Mouse (Mus musculus): Measurements from ENCODE around the gene Nr4a3. TPM values are rescaled to one million over a fixed set of nuclear protein-coding genes. Genes with fewer than 3 reads are reported as not detected.

Nr4a3 gene
- polyA plus RNA-seq (2015; fragmentation: Nextera tagmentation; extraction: Ambion mirVana): 1.0 TPM in 2 replicates

- peaks cover 47% of the 10 kb centered on the region for H3K4me1 ChIP-seq
- H3K9me3 ChIP-seq: no peaks in the 10 kb centered on the region
- H3K27ac ChIP-seq: peak within 1 kb of the TSS; percentile 77
- ATAC-seq (ENCODE audit: insufficient number of reproducible peaks, insufficient read depth, low FRiP score, low TSS enrichment, low read depth): peak; percentile 62
- under 1% methylated on average over 47 of the region's 54 CpGs for WGBS
- peak within 1 kb of the TSS; percentile 98 for H3K4me2 ChIP-seq
- no peaks in the 10 kb centered on the region for H3K36me3 ChIP-seq
- H3K9ac ChIP-seq: peak within 1 kb of the TSS; percentile 76
- H3K4me3 ChIP-seq: peak within 1 kb of the TSS; percentile 65
- H3K27me3 ChIP-seq: peaks cover 37% of the 10 kb centered on the region
Observed at GRCm38 (mm10) chr4:48044491-48045211, at the start of gene Nr4a3. TSS of gene Nr4a3 (plus strand) at chr4:48045153.

GRCm38 (mm10) chr4:48002969-48003368, 42.0 kb upstream of the Nr4a3 start:
- H3K4me3 ChIP-seq: no peak overlapping the region
- WGBS: 89% methylated on average over 4 of the region's 4 CpGs
- no peak for ATAC-seq (ENCODE audit: insufficient number of reproducible peaks, insufficient read depth, low FRiP score, low TSS enrichment, low read depth)
- H3K27me3 ChIP-seq: no peaks in the 10 kb centered on the region
- no peak overlapping the region for H3K4me2 ChIP-seq
- no peak overlapping the region for H3K27ac ChIP-seq
- no peaks in the 10 kb centered on the region for H3K9me3 ChIP-seq
- no peaks in the 10 kb centered on the region for H3K4me1 ChIP-seq
- no peaks in the 10 kb centered on the region for H3K36me3 ChIP-seq
- H3K9ac ChIP-seq: no peak overlapping the region

GRCm38 (mm10) chr4:48003456-48003855, 41.5 kb upstream of the Nr4a3 start:
- H3K9me3 ChIP-seq: no peaks in the 10 kb centered on the region
- H3K4me2 ChIP-seq: no peak overlapping the region
- H3K9ac ChIP-seq: no peak overlapping the region
- H3K4me3 ChIP-seq: no peak overlapping the region
- no peaks in the 10 kb centered on the region for H3K4me1 ChIP-seq
- 94% methylated on average over 3 of the region's 3 CpGs for WGBS
- no peaks in the 10 kb centered on the region for H3K36me3 ChIP-seq
- H3K27ac ChIP-seq: no peak overlapping the region
- no peak for ATAC-seq (ENCODE audit: insufficient number of reproducible peaks, insufficient read depth, low FRiP score, low TSS enrichment, low read depth)
- H3K27me3 ChIP-seq: no peaks in the 10 kb centered on the region

GRCm38 (mm10) chr4:48006355-48006754, 38.6 kb upstream of the Nr4a3 start:
- Histone ChIP-seq H3K36me3 (no peaks in the 10 kb centered on the region), H3K4me2 (no peak overlapping the region), H3K4me3 (no peak overlapping the region), H3K9me3 (no peaks in the 10 kb centered on the region), H3K9ac (no peak overlapping the region), H3K4me1 (no peaks in the 10 kb centered on the region), H3K27ac (no peak overlapping the region), H3K27me3 (no peaks in the 10 kb centered on the region)
- 87% methylated on average over 3 of the region's 3 CpGs for WGBS
- ATAC-seq (ENCODE audit: insufficient number of reproducible peaks, insufficient read depth, low FRiP score, low TSS enrichment, low read depth): no peak

GRCm38 (mm10) chr4:48012209-48012608, 32.7 kb upstream of the Nr4a3 start:
- ATAC-seq (ENCODE audit: insufficient number of reproducible peaks, insufficient read depth, low FRiP score, low TSS enrichment, low read depth): no peak
- no peaks in the 10 kb centered on the region for H3K9me3 ChIP-seq
- no peak overlapping the region for H3K4me2 ChIP-seq
- H3K4me3 ChIP-seq: no peak overlapping the region
- WGBS: 87% methylated on average over 3 of the region's 3 CpGs
- H3K9ac ChIP-seq: no peak overlapping the region
- H3K4me1 ChIP-seq: no peaks in the 10 kb centered on the region
- no peaks in the 10 kb centered on the region for H3K36me3 ChIP-seq
- no peaks in the 10 kb centered on the region for H3K27me3 ChIP-seq
- no peak overlapping the region for H3K27ac ChIP-seq

- Histone ChIP-seq H3K36me3 (0 out of 2 replicates have a peak, but pooled peaks cover 5% of the 10 kb centered on the region), H3K27ac (no peak overlapping the region), H3K4me3 (no peak overlapping the region), H3K27me3 (no peaks in the 10 kb centered on the region), H3K4me1 (peaks cover 4% of the 10 kb centered on the region; the same call in 1 of the 2 replicates), H3K9ac (no peak overlapping the region), H3K4me2 (no peak overlapping the region), H3K9me3 (no peaks in the 10 kb centered on the region)
- 60% methylated on average over 3 of the region's 3 CpGs for WGBS
- no peak for ATAC-seq (ENCODE audit: insufficient number of reproducible peaks, insufficient read depth, low FRiP score, low TSS enrichment, low read depth)
Observed at GRCm38 (mm10) chr4:48022966-48023365, 22.0 kb upstream of the Nr4a3 start.

- Histone ChIP-seq H3K27ac (no peak overlapping the region), H3K27me3 (no peaks in the 10 kb centered on the region), H3K9me3 (no peaks in the 10 kb centered on the region), H3K4me2 (no peak overlapping the region), H3K36me3 (0 out of 2 replicates have a peak, but pooled peaks cover 5% of the 10 kb centered on the region), H3K4me3 (no peak overlapping the region), H3K9ac (no peak overlapping the region), H3K4me1 (peaks cover 7% of the 10 kb centered on the region; the same call in 1 of the 2 replicates)
- no peak for ATAC-seq (ENCODE audit: insufficient number of reproducible peaks, insufficient read depth, low FRiP score, low TSS enrichment, low read depth)
- 53% methylated on average over 24 of the region's 24 CpGs for WGBS
Observed at GRCm38 (mm10) chr4:48029652-48030051, 15.3 kb upstream of the Nr4a3 start.

GRCm38 (mm10) chr4:48034287-48034686, 10.7 kb upstream of the Nr4a3 start:
- H3K4me3 ChIP-seq: no peak overlapping the region
- no peak overlapping the region for H3K4me2 ChIP-seq
- ATAC-seq (ENCODE audit: insufficient number of reproducible peaks, insufficient read depth, low FRiP score, low TSS enrichment, low read depth): no peak
- 66% methylated on average over 9 of the region's 9 CpGs for WGBS
- no peak overlapping the region for H3K9ac ChIP-seq
- no peaks in the 10 kb centered on the region for H3K9me3 ChIP-seq
- H3K36me3 ChIP-seq: no peaks in the 10 kb centered on the region
- no peak overlapping the region for H3K27ac ChIP-seq
- H3K27me3 ChIP-seq: no peaks in the 10 kb centered on the region
- H3K4me1 ChIP-seq: peaks cover 30% of the 10 kb centered on the region

GRCm38 (mm10) chr4:48037646-48038045, 7.3 kb upstream of the Nr4a3 start:
- Histone ChIP-seq H3K27ac (peak overlapping the region; percentile 85), H3K9me3 (no peaks in the 10 kb centered on the region), H3K36me3 (no peaks in the 10 kb centered on the region), H3K9ac (no peak overlapping the region), H3K4me2 (0 out of 2 replicates have a peak overlapping the region, but pooled peaks have one; percentile 9), H3K4me3 (no peak overlapping the region), H3K27me3 (no peaks in the 10 kb centered on the region), H3K4me1 (peaks cover 36% of the 10 kb centered on the region)
- WGBS: 17% methylated on average over 4 of the region's 4 CpGs
- ATAC-seq (ENCODE audit: insufficient number of reproducible peaks, insufficient read depth, low FRiP score, low TSS enrichment, low read depth): no peak

- WGBS: 84% methylated on average over 5 of the region's 5 CpGs
- Histone ChIP-seq H3K27ac (no peak overlapping the region), H3K9me3 (no peaks in the 10 kb centered on the region), H3K4me3 (no peak overlapping the region), H3K9ac (no peak overlapping the region), H3K36me3 (no peaks in the 10 kb centered on the region), H3K4me2 (no peak overlapping the region), H3K27me3 (no peaks in the 10 kb centered on the region), H3K4me1 (peaks cover 36% of the 10 kb centered on the region)
- ATAC-seq (ENCODE audit: insufficient number of reproducible peaks, insufficient read depth, low FRiP score, low TSS enrichment, low read depth): no peak
Observed at GRCm38 (mm10) chr4:48038847-48039246, 6.1 kb upstream of the Nr4a3 start.

GRCm38 (mm10) chr4:48039736-48040135, 5.2 kb upstream of the Nr4a3 start:
- Histone ChIP-seq H3K27me3 (no peaks in the 10 kb centered on the region), H3K4me1 (peaks cover 33% of the 10 kb centered on the region), H3K36me3 (no peaks in the 10 kb centered on the region), H3K27ac (no peak overlapping the region), H3K4me3 (no peak overlapping the region), H3K9me3 (no peaks in the 10 kb centered on the region), H3K4me2 (no peak overlapping the region), H3K9ac (no peak overlapping the region)
- ATAC-seq (ENCODE audit: insufficient number of reproducible peaks, insufficient read depth, low FRiP score, low TSS enrichment, low read depth): no peak
- WGBS: 83% methylated on average over 7 of the region's 7 CpGs

GRCm38 (mm10) chr4:48042466-48042785, 2.5 kb upstream of the Nr4a3 start:
- H3K4me1 ChIP-seq: peaks cover 41% of the 10 kb centered on the region
- peaks cover 14% of the 10 kb centered on the region for H3K27me3 ChIP-seq
- no peak for ATAC-seq (ENCODE audit: insufficient number of reproducible peaks, insufficient read depth, low FRiP score, low TSS enrichment, low read depth)
- peak overlapping the region; percentile 98 for H3K4me2 ChIP-seq
- H3K4me3 ChIP-seq: peak overlapping the region; percentile 65
- H3K27ac ChIP-seq: peak overlapping the region; percentile 95
- peak overlapping the region; percentile 84 for H3K9ac ChIP-seq
- H3K9me3 ChIP-seq: no peaks in the 10 kb centered on the region
- no peaks in the 10 kb centered on the region for H3K36me3 ChIP-seq
- 0% methylated on average over 4 of the region's 4 CpGs for WGBS

All from embryonic facial prominence, embryonic 13.5 days (tissue).